Mouse (Mus musculus): ENCODE measurements around the gene Rbm45. TPM values are rescaled to one million over a fixed set of nuclear protein-coding genes. Genes with fewer than 3 reads are reported as not detected.
A peak's percentile ranks its signal among the peaks of the same experiment; 100 is the strongest.

The Rbm45 gene
- total and polyA plus RNA-seq, 3 experiments: 53.3 to 61.4 (median 53.7) TPM

DNA sequence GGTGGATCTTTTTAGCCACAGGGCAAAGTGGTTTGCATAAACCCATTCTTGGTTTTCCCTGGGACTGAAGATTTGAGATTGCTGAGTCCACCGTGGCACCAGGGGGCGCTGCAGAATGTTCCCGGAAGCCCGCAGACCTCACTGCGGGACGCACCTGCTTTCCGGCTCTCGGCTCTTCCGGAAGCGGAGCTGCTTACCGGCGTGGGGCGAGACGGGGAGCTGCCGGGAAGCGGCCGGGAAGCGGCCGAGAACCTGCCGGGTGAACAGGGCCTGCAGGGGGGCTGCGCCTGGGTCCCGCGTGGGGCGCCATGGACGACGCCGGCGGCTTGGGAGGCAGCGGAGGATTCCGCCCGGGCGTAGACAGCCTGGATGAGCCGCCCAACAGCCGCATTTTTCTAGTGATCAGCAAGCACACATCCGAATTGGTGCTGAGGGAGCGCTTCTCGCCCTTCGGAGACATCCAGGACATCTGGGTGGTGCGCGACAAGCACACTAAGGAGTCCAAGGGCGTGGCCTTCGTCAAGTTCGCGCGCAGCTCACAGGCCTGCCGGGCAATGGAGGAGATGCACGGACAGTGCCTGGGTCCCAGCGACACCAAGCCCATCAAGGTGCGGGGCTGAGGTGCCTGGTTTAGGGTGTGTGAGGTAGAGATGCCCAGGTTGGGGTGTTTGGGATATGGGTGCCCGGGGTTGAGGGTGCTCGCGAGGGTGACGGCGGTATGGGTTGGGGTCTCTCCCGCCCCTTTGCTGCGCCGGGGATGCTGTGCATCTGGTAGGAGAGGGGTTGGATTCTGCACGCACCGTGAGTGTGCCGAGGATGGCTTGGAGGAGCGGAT lies at the start of gene Rbm45 (continued):
- TF ChIP-seq UBTF (IDR thresholded peaks at IDR 0.05; ENCODE audit: low read depth, low read length): peak; percentile 66; the same call in 1 of the 2 replicates

DNA sequence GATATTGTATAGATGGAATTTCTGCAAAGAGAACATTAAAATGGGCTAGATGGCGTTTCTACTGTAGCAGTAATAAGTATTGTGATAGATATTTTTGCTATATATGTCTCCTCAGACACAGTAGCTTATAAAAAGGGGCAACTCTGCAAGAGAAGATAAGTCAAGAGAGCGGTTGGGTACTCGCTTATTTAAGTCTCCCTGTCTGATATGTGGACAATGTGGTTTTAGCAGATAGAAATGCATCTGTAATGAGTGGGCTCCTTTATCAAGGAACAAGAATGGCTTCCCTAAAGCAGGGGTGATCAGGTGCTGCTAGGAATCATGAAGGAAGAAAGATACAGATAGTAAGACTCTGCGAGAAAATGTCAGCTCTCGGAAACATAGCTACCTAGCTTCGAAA lies 49.4 kb upstream of the Rbm45 start:
- no peak overlapping the region for H3K4me2 ChIP-seq (ENCODE audit: insufficient read depth, low read depth, poor library complexity, severe bottlenecking)
- no peaks in the 10 kb centered on the region for H3K27me3 ChIP-seq (replicated peaks)
- no peaks in the 10 kb centered on the region for H3K36me3 ChIP-seq (replicated peaks in 1 of 2; ENCODE audit: control insufficient read depth in 1 of 2, insufficient read depth in 1 of 2, low read length in 1 of 2)
- no peak overlapping the region for H3K27ac ChIP-seq (ENCODE audit: insufficient read depth, low read depth)
- H3K79me2 ChIP-seq (replicated peaks; ENCODE audit: control insufficient read depth, extremely low read depth, insufficient read depth, poor library complexity, severe bottlenecking): no peaks in the 10 kb centered on the region
- no peak overlapping the region for H3K4me3 ChIP-seq (replicated peaks in 1 of 3; ENCODE audit: low read depth in 2 of 3, low read length in 2 of 3, poor library complexity in 1 of 3)
- H3K9me3 ChIP-seq (replicated peaks; ENCODE audit: low read length): no peaks in the 10 kb centered on the region
- no peak overlapping the region for H3K9ac ChIP-seq (ENCODE audit: insufficient read depth, low read depth)
- in situ Hi-C loops (cut with MboI; ENCODE audit: low pct_ligation_motif_present, low pct_unique_long_range_greater_than_20kb, low sequenced_read_pairs): no loop called here
- dilution Hi-C loops (cut with MboI; ENCODE audit: extremely low pct_ligation_motif_present, extremely low pct_unique_long_range_greater_than_20kb, low sequenced_read_pairs): no loop called here
- no peak for TF ChIP-seq JUN (IDR thresholded peaks at IDR 0.05; ENCODE audit: insufficient read depth, low read depth, low read length)
- no peak for TF ChIP-seq NRF1 (IDR thresholded peaks at IDR 0.05; ENCODE audit: low read depth, low read length)
- no peak for TF ChIP-seq HCFC1 (IDR thresholded peaks at IDR 0.05; ENCODE audit: low read depth, low read length)
- no peak for TF ChIP-seq TCF12 (IDR thresholded peaks at IDR 0.05; ENCODE audit: low read depth, low read length)
- TF ChIP-seq PAX5 (IDR thresholded peaks at IDR 0.05; ENCODE audit: low read length): no peak
- TF ChIP-seq MYC (IDR thresholded peaks at IDR 0.05; ENCODE audit: low read depth, low read length): no peak
- TF ChIP-seq UBTF (IDR thresholded peaks at IDR 0.05; ENCODE audit: low read depth, low read length): no peak
- no peak for TF ChIP-seq CTCF (conservative IDR thresholded peaks at IDR 0.05 in 1 of 2, IDR thresholded peaks at IDR 0.05 in 1 of 2; ENCODE audit: low read depth in 2 of 2, low read length in 2 of 2)
- no peak for TF ChIP-seq BHLHE40 (IDR thresholded peaks at IDR 0.05; ENCODE audit: low read depth, low read length)
- no peak for TF ChIP-seq MXI1 (IDR thresholded peaks at IDR 0.05; ENCODE audit: low read depth, low read length)
- TF ChIP-seq E2F4 (IDR thresholded peaks at IDR 0.05; ENCODE audit: insufficient replicate concordance, low read depth, low read length): no peak
- TF ChIP-seq CHD1 (IDR thresholded peaks at IDR 0.05; ENCODE audit: low read depth, low read length): no peak
- TF ChIP-seq MAFK (IDR thresholded peaks at IDR 0.05; ENCODE audit: insufficient replicate concordance, low read length): no peak
- TF ChIP-seq POLR2A (IDR thresholded peaks at IDR 0.05; ENCODE audit: low read depth, low read length): no peak
- no peak for TF ChIP-seq MAZ (IDR thresholded peaks at IDR 0.05; ENCODE audit: low read depth, low read length)
- TF ChIP-seq RCOR1 (conservative IDR thresholded peaks at IDR 0.05; ENCODE audit: low read depth, low read length): no peak
- DNase-seq (ENCODE audit: extremely low read depth): no peak
- H3K4me1 ChIP-seq (ENCODE audit: control insufficient read depth in 1 of 2, insufficient read depth in 2 of 2): no peaks in the 10 kb centered on the region

DNA sequence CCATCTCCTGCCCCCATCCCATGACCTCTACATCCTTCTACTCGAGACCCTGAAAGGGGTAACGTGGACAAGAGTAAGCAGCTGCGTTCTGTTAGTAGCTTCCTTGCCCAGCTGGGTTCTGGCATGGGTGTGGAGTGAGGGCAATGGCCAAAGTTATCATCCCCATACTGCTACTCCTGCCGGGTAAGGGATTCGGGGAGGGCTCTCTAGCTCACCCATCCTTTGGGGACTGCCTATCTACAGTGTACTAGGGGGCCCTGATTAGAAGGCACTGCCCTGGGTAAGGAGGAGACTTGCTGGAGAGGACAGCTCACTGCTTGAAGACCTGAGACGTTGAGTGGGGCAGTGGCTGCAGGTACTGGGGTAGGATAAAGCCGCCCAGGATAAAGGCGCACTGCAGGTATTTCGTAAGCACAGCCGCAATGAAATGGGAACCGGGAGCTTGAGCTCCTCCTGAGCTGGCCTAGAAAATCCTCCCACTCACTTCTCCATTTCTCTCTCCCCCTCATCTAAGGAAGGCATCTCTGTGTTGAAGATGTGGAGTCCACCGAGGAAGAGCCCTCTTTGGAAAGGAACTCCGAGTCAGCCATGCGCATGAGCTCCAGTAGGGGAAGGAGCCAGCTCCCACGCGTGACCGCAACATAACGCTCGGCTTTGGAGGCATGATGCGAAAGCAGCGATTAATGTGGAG lies 46.5 kb upstream of the Rbm45 start:
- TF ChIP-seq MXI1 (IDR thresholded peaks at IDR 0.05; ENCODE audit: low read depth, low read length): no peak
- TF ChIP-seq GABPA (IDR thresholded peaks at IDR 0.05; ENCODE audit: insufficient replicate concordance, low read depth, low read length): no peak
- no peak for TF ChIP-seq USF2 (conservative IDR thresholded peaks at IDR 0.05; ENCODE audit: low read depth, low read length)
- TF ChIP-seq SIN3A (IDR thresholded peaks at IDR 0.05; ENCODE audit: low read length): no peak
- TF ChIP-seq RAD21 (IDR thresholded peaks at IDR 0.05; ENCODE audit: low read depth, low read length): no peak
- TF ChIP-seq NELFE (IDR thresholded peaks at IDR 0.05; ENCODE audit: low read depth, low read length): no peak
- TF ChIP-seq IRF4 (IDR thresholded peaks at IDR 0.05; ENCODE audit: low read depth, low read length): no peak
- no peak for TF ChIP-seq SMC3 (IDR thresholded peaks at IDR 0.05; ENCODE audit: low read depth, low read length)
- no peak for TF ChIP-seq ZNF384 (IDR thresholded peaks at IDR 0.05; ENCODE audit: low read depth, low read length)
- no peak for TF ChIP-seq CTCF (conservative IDR thresholded peaks at IDR 0.05 in 1 of 2, IDR thresholded peaks at IDR 0.05 in 1 of 2; ENCODE audit: low read depth in 2 of 2, low read length in 2 of 2)
- no peak for TF ChIP-seq E2F4 (IDR thresholded peaks at IDR 0.05; ENCODE audit: insufficient replicate concordance, low read depth, low read length)
- no peak for TF ChIP-seq MAZ (IDR thresholded peaks at IDR 0.05; ENCODE audit: low read depth, low read length)
- no peak for TF ChIP-seq KAT2A (IDR thresholded peaks at IDR 0.05; ENCODE audit: insufficient replicate concordance, low read length)
- TF ChIP-seq JUND (conservative IDR thresholded peaks at IDR 0.05; ENCODE audit: low read depth, low read length): no peak
- no peak for TF ChIP-seq UBTF (IDR thresholded peaks at IDR 0.05; ENCODE audit: low read depth, low read length)
- TF ChIP-seq MYC (IDR thresholded peaks at IDR 0.05; ENCODE audit: low read depth, low read length): no peak
- TF ChIP-seq CHD2 (IDR thresholded peaks at IDR 0.05; ENCODE audit: low read length): no peak
- no peak for TF ChIP-seq JUN (IDR thresholded peaks at IDR 0.05; ENCODE audit: insufficient read depth, low read depth, low read length)
- no peak overlapping the region for H3K9ac ChIP-seq (ENCODE audit: insufficient read depth, low read depth)
- H3K9me3 ChIP-seq (replicated peaks; ENCODE audit: low read length): no peaks in the 10 kb centered on the region
- no peak overlapping the region for H3K4me3 ChIP-seq (replicated peaks in 1 of 3; ENCODE audit: low read depth in 2 of 3, low read length in 2 of 3, poor library complexity in 1 of 3)
- no peak overlapping the region for H3K4me2 ChIP-seq (ENCODE audit: insufficient read depth, low read depth, poor library complexity, severe bottlenecking)
- H3K36me3 ChIP-seq (replicated peaks in 1 of 2; ENCODE audit: control insufficient read depth in 1 of 2, insufficient read depth in 1 of 2, low read length in 1 of 2): no peaks in the 10 kb centered on the region
- no peaks in the 10 kb centered on the region for H3K4me1 ChIP-seq (ENCODE audit: control insufficient read depth in 1 of 2, insufficient read depth in 2 of 2)
- H3K27me3 ChIP-seq (replicated peaks): no peaks in the 10 kb centered on the region
- dilution Hi-C loops (cut with MboI; ENCODE audit: extremely low pct_ligation_motif_present, extremely low pct_unique_long_range_greater_than_20kb, low sequenced_read_pairs): no loop called here
- no peak for DNase-seq (ENCODE audit: extremely low read depth)
- in situ Hi-C loops (cut with MboI; ENCODE audit: low pct_ligation_motif_present, low pct_unique_long_range_greater_than_20kb, low sequenced_read_pairs): no loop called here
- no peak overlapping the region for H3K27ac ChIP-seq (ENCODE audit: insufficient read depth, low read depth)
- no peaks in the 10 kb centered on the region for H3K79me2 ChIP-seq (replicated peaks; ENCODE audit: control insufficient read depth, extremely low read depth, insufficient read depth, poor library complexity, severe bottlenecking)

Data from CH12.LX (cell line).